Mouse (Mus musculus): ENCODE measurements at regions not wholly inside any gene's neighbourhood (a gene's known extent, or its start where the extent isn't known, plus 50 kb on each side); places are given as distances from the start of the nearest gene placed in this dataset.

DNA sequence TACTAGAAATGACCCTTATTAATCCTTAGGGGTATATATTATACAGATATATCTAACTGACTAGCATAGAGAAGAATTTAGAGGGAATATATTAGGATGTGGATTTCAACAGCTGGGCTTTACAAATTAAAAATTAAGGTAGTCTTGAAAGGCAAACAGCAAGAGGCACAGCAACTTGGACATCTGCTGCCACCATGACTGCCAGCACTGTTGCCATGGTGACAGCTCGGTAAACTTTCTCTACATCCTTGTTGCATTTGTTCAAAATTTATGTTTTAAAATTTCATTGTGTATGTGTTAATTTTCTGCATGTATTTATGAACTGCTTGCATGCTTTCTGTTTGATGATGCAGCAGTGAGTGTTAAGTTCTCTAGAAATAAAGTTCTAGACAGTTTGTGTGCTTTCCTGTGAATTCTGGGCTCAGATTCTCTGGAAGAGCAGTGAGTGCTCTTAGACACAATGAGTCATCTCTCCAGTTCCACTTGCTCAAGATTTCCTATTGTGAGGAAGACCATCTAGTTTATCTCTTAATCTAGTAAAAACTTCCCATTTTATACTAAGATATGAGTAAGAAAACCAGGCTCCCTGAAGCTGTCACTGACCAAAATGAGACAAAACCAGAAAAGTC is 99.4 kb upstream of the Pclo start:
- H3K9me3 ChIP-seq (ENCODE audit: control insufficient read depth, low read length) = no peaks in the 10 kb centered on the region
- no peak overlapping the region for H3K9ac ChIP-seq (ENCODE audit: low read length)
- no peaks in the 10 kb centered on the region for H3K36me3 ChIP-seq (ENCODE audit: control insufficient read depth, insufficient read depth, low read length)
- H3K27me3 ChIP-seq (ENCODE audit: control insufficient read depth, insufficient read depth, low read length) = no peaks in the 10 kb centered on the region
- H3K4me2 ChIP-seq = no peak overlapping the region
- no peak for DNase-seq (ENCODE audit: low spot score, missing footprints)
- 75% methylated on average over 1 of the region's 1 CpGs for WGBS
- no peak for ATAC-seq (ENCODE audit: low FRiP score)
- H3K4me3 ChIP-seq (ENCODE audit: low read depth, low read length) = no peak overlapping the region
- H3K4me1 ChIP-seq (ENCODE audit: control insufficient read depth, insufficient read depth, low read length) = no peaks in the 10 kb centered on the region
- no peak overlapping the region for H3K27ac ChIP-seq (ENCODE audit: low read depth, low read length)

DNA sequence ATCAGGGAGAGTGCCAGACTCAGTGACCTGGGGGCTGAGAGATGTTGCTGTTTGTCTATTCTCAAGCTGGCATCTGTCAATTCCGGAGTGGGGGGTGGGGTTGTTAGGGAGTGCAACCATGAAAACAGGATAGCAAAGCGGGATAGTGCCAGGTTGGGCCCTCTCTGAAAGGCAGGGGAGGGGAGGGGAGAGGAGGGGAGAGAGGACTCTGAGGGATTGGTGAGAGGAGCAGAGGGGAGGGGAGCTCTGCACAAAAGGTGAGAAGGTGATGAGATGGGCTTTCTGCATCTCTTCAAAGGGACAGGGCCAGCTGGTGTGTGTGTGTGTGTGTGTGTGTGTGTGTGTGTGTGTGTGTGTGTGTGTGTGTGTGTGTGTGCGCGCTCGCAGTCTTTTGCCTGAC is 61.6 kb upstream of the Pclo start:
- no peak for ATAC-seq (ENCODE audit: low FRiP score)

More for the DNA sequence above, 61.6 kb upstream of the Pclo start:
- no peaks in the 10 kb centered on the region for H3K36me3 ChIP-seq (ENCODE audit: control insufficient read depth, insufficient read depth, low read length)
- no peak overlapping the region for H3K4me2 ChIP-seq
- DNase-seq (ENCODE audit: low spot score, missing footprints) = no peak
- H3K27me3 ChIP-seq (ENCODE audit: control insufficient read depth, insufficient read depth, low read length) = no peaks in the 10 kb centered on the region
- no peaks in the 10 kb centered on the region for H3K4me1 ChIP-seq (ENCODE audit: control insufficient read depth, insufficient read depth, low read length)
- no peak overlapping the region for H3K9ac ChIP-seq (ENCODE audit: low read length)
- WGBS = 68% methylated on average over 4 of the region's 5 CpGs
- no peaks in the 10 kb centered on the region for H3K9me3 ChIP-seq (ENCODE audit: control insufficient read depth, low read length)
- no peak overlapping the region for H3K27ac ChIP-seq (ENCODE audit: low read depth, low read length)
- no peak overlapping the region for H3K4me3 ChIP-seq (ENCODE audit: low read depth, low read length)

Measured in midbrain, embryonic 11.5 days (tissue).